Mouse (Mus musculus): Measurements from ENCODE around the gene Scin.

The Scin gene

GRCm38 (mm10) chr12:40108143-40108542 is 25.9 kb downstream of the Scin start:
- DNase-seq (ENCODE audit: low read depth), result no peak

GRCm38 (mm10) chr12:40106874-40107273 is 27.2 kb downstream of the Scin start:
- DNase-seq (ENCODE audit: low read depth), result no peak

DNA sequence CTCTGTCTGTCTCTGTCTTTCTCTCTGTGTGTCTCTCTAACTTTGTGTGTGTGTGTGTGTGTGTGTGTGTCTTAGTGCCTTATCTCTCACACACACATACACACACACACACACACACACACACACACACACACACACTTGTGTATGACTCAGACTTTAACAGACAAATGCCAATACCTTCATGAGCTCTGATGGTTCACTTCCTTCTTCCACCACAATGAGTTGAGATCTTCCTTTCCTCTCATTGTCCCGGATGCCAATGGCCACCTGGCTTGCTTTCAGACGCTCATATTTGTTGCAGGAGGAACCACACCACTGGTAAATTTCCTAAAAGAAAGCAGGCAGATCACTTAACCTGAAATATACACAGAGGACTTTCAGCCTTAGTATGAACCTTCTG is 29.3 kb downstream of the Scin start:
- no peak for DNase-seq (ENCODE audit: low read depth)

DNA sequence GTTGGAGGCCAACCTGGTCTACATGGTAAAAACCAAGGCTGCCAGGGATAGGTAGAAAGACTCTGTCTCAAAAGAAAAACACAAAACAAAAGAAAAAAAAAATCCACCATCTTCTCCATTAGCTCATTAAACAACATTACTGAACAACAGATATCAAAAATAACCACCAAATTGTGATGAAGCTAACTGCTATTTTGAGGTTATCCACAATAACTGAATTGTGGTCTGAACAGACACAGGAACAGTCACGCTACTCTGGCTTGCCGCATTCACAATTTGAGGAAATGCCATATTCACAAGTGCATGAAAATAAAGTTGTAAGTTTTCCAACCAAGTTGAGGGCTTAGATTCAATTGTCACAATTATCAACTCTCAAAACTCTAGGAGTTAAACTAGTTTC is 31.7 kb downstream of the Scin start:
- no peak for DNase-seq (ENCODE audit: low read depth)

GRCm38 (mm10) chr12:40099407-40099806 is 34.6 kb downstream of the Scin start:
- DNase-seq (ENCODE audit: low read depth), result no peak

DNA sequence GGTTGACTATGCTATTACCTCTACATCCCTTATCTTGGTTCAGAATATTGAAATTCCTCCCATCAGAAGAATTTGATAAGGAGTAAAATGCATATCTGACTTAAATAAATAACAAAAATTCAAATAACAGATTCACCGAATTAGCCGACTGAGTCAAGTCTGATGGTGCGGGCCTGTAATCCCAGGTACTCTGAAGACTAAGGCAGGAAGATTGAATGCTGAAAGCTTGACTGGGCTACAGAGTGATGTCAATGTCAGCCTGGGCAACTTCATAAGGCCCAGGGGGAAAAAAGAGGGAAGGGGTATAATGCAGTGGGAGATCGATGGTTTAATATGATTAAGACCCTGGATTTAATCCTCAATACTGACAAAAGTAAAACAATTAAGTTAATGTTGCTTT is 36.6 kb downstream of the Scin start:
- DNase-seq (ENCODE audit: low read depth), result no peak

DNA sequence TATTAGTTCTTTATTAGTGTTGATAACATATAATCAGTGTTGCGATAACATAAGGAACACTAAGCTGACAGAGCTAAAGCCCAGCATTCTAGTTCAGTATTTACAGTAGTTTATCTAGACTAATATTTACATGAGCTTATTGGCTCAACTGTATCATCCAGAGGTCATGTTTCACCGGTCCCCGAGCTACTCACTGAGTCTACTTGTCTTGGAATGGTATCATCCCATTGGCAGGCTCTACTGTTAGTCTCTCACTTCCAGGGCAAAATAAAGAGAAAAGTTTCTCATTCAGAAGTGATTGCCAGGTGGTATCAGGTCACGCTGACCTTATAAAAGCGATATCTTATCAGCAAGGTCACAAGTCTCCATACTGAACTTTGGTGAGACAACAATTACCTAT is 37.0 kb downstream of the Scin start:
- DNase-seq (ENCODE audit: low read depth), result no peak

GRCm38 (mm10) chr12:40096453-40096852 is 37.6 kb downstream of the Scin start:
- DNase-seq (ENCODE audit: low read depth), result no peak

GRCm38 (mm10) chr12:40090017-40090416 is 44.0 kb downstream of the Scin start:
- no peak for DNase-seq (ENCODE audit: low read depth)

DNA sequence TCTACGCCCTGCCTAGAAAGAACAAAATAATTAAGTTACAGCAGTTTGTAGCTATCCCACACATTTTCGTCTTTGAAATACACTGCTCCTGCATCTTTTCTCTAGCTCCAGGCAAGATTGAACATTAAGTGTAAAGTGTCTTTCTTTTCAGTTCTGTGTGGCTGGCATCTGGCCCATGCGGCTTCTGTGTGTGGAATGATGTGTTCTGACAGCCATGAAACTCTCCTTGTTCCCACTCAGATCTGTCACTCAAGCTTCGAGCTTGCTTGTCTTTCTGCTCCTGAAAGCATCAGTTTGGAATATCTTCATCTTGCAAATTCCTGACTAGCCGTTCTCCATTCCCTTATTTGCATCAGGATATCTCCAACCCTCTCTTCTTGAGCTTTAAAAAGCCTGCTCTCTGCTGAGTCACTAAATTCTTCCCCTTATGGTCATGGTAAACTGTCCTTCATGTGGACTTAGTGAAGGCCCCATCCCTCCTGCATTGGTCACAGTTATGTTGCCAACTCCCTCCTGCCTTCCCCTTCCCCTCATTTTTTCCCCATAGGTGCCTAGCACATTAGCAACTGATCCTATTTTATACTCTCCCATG is 48.2 kb downstream of the Scin start:
- DNase-seq (ENCODE audit: low read depth), result no peak

DNA sequence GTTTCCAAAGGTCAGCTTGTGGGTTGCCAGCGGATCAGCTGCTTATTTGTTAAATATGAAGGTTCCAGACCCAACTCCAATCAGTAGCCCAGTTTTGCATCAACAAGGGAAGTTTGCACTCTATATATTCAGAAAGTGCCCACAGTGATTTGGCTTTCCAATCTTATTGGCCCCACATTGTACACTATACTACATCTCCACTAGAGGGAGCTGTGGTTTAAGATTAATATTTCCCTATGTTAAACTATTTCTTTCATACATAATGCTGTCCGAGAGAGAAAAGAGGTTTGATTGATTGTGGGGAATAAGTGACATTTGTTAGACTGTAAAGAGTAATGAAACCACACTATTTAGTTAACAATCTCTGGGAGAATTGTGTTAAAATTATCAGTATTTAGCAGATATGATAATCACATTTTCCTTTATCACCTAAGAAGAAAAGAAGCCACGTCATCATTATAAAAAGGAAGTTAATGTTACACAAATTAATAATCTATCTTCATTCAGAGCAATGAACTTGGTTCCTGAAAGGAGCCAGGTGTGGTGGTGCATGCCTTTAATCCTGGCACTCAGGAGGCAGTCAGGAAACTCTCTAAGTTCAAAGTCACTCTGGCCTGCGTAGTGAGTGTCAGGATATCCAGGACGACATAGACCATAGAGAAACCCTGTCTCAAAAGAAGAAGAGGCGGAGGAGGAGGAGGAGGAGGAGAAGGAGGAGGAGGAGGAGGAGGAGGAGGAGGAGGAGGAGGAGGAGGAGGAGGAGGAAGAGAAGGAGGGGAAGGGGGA is 51.4 kb downstream of the Scin start:
- peak; percentile 16 for DNase-seq (ENCODE audit: low read depth)

- no peak for DNase-seq (ENCODE audit: low read depth)
Measured at GRCm38 (mm10) chr12:40082048-40082447, 52.0 kb downstream of the Scin start.

GRCm38 (mm10) chr12:40073660-40074059 is 60.4 kb downstream of the Scin start:
- DNase-seq (ENCODE audit: low read depth), result no peak

GRCm38 (mm10) chr12:40047024-40047423 is 87.0 kb downstream of the Scin start:
- DNase-seq (ENCODE audit: low read depth), result no peak

- no peak for DNase-seq (ENCODE audit: low read depth)
Measured at GRCm38 (mm10) chr12:40043816-40044585, 90.0 kb downstream of the Scin start.

DNA sequence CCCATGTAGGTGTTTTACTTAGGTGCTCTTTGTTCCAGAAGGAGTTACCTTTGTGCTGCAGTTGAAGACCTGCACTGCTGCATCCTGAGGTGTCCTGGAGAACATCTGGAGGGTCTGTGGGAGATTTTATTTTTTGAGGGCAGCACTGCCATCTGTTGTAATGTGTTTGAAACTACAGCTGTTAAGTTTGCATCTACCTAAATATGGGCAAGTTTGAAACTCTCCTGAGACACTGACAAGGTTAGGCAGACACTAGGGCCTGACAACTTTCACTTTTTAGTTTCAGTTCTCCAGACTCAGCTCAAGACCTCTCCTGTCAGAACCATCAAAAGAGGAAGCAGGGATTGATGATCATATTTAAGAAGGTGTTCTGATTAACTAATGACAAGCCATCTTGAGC is 94.0 kb downstream of the Scin start:
- DNase-seq (ENCODE audit: low read depth), result no peak

DNA sequence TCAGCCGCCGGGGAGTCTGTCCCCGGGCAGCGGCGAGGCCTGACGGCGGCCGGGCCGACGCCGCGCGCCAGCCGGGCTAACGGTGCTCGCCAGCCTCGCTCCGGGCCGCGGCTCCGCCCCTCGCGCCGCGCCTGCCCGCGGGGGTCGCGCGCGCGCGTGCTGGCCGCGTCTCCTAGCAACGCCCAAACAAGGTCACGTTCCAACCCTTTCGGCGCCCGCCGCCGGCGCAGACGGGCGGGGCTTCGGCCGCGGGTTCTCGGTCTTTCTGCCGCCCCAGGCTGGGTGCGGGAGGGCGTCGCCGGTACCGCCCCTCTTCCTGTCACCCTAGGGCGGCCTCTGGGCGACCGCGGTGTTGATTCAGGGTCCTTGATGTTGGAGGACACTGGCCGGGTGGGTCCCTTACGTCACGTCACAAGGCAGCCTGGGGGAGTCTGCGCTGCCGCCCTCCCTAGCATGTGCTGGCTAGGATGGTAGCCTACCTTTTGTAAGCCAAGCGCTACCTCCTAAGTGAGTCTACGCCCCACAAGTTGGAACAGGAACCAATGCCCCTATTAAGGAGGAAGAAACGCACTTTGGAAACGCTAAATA is 96.1 kb downstream of the Scin start, which contains the start of gene Arl4a:
TSS of gene Arl4a (minus strand) at position 150 of the 588 bp plus-strand sequence.
- peak; percentile 88 for DNase-seq (ENCODE audit: low read depth)

GRCm38 (mm10) chr12:40037226-40037813 is 96.7 kb downstream of the Scin start:
- DNase-seq (ENCODE audit: low read depth), result peak; percentile 89

- no peak for DNase-seq (ENCODE audit: low read depth)
Measured at GRCm38 (mm10) chr12:40036666-40037065, 97.4 kb downstream of the Scin start.

DNA sequence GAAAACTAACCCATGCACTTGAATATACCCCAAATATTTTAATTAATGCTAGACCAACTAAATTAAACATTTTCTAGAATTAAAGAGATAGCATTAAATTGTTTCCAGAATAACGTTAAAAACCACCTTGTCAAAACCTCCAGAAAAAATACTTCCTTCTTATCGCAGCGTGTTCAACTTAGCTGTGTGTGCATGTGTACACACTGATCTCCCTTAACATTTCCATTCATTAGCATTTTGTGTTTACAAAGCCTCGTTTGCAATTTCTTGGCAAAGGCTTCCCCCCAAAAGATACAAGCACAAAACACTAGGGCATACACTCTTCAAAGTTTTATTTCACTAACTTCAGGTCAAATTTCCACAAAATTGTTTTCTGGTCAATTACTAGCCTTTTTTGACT is 98.5 kb downstream of the Scin start:
- DNase-seq (ENCODE audit: low read depth), result no peak

DNA sequence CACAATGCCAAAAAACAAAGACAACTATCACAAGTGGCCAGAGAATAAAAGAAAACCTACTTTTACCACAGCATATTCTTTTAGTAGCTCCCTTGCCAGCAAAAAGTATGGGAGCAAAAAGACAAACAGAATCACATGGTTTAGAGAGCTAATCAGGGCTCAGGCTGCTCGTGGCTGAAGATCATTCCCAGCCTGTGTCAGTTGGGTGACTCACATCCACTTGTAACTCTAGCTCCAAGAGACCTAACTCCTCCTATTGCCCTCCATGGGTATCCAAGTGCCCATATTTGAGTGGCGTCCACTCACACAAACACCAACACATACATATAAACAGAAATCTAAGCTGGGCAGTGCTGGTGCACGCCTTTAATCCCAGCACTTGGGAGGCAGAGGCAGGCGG is 104.8 kb downstream of the Scin start:
- no peak for DNase-seq (ENCODE audit: low read depth)

- DNase-seq (ENCODE audit: low read depth), result no peak
Measured at GRCm38 (mm10) chr12:40027846-40028245, 106.2 kb downstream of the Scin start.
